8 mouse cellular contexts compared by ENCODE assay signal in genomic region chr1:93803556-93804507, GRCm38 (mm10). TPM values are rescaled to one million over a fixed set of nuclear protein-coding genes. Genes with fewer than 3 reads are reported as not detected.
A peak's percentile ranks its signal among the peaks of the same experiment; 100 is the strongest.
DNase-seq lines count a peak whose midpoint lies in the region; ATAC-seq and TF ChIP-seq lines count a peak whose summit lies in the region.

TSS of gene Ing5 (plus strand) at chr1:93803965.

- H3K9me3 ChIP-seq in G1E (replicated peaks), result no peaks in the 10 kb centered on the region
- no peaks in the 10 kb centered on the region for H3K9me3 ChIP-seq in forebrain, postnatal 0 days (ENCODE audit: low read length)
- H3K9me3 ChIP-seq in lung, embryonic 16.5 days (ENCODE audit: control insufficient read depth, low read length), result no peaks in the 10 kb centered on the region

- H3K4me3 ChIP-seq in G1E (ENCODE audit: low read depth, low read length), result peak within 1 kb of the TSS; percentile 87
- H3K4me3 ChIP-seq in forebrain, postnatal 0 days (ENCODE audit: low read depth, low read length), result peak within 1 kb of the TSS; percentile 90
- H3K4me3 ChIP-seq in lung, embryonic 16.5 days (ENCODE audit: low read length), result peak within 1 kb of the TSS; percentile 85

- under 1% methylated on average over 89 of the region's 94 CpGs for WGBS in forebrain, postnatal 0 days
- under 1% methylated on average over 59 of the region's 94 CpGs for WGBS in lung, embryonic 16.5 days

- H3K27me3 ChIP-seq in G1E (ENCODE audit: insufficient read depth, low read length), result no peaks in the 10 kb centered on the region
- no peaks in the 10 kb centered on the region for H3K27me3 ChIP-seq in forebrain, postnatal 0 days (ENCODE audit: insufficient read depth, low read length)
- H3K27me3 ChIP-seq in lung, embryonic 16.5 days (ENCODE audit: control insufficient read depth, insufficient read depth, low read depth, low read length), result no peaks in the 10 kb centered on the region

- H3K36me3 ChIP-seq in G1E (replicated peaks), result peaks cover 57% of the 10 kb centered on the region
- peaks cover 18% of the 10 kb centered on the region for H3K36me3 ChIP-seq in forebrain, postnatal 0 days (ENCODE audit: insufficient read depth)
- H3K36me3 ChIP-seq in lung, embryonic 16.5 days (ENCODE audit: control insufficient read depth, insufficient read depth, low read length), result peaks cover 34% of the 10 kb centered on the region

- H3K9ac ChIP-seq in forebrain, postnatal 0 days, result peak within 1 kb of the TSS; percentile 93
- H3K9ac ChIP-seq in lung, embryonic 16.5 days (ENCODE audit: low read length), result peak within 1 kb of the TSS; percentile 91

- peak within 1 kb of the TSS; percentile 83 for H3K4me2 ChIP-seq in forebrain, postnatal 0 days (ENCODE audit: low read depth)
- H3K4me2 ChIP-seq in lung, embryonic 16.5 days (ENCODE audit: low read depth, low read length), result peak within 1 kb of the TSS; percentile 90

- H3K27ac ChIP-seq in forebrain, postnatal 0 days (ENCODE audit: low read depth, low read length), result peak within 1 kb of the TSS; percentile 97
- H3K27ac ChIP-seq in lung, embryonic 16.5 days (ENCODE audit: low read length), result peak within 1 kb of the TSS; percentile 98

- peak; percentile 48 for ATAC-seq in G1E (ENCODE audit: extremely low read depth, insufficient number of reproducible peaks, low FRiP score, poor library complexity, severe bottlenecking)
- peak; percentile 95 for ATAC-seq in forebrain, postnatal 0 days
- peak; percentile 70 to 80 for ATAC-seq in hematopoietic stem cell, adult 5-6 weeks (replicated peaks in 1 of 2; ENCODE audit: insufficient read depth in 1 of 2, low FRiP score in 2 of 2, low TSS enrichment in 1 of 2, low read depth in 1 of 2, poor library complexity in 2 of 2, severe bottlenecking in 2 of 2)
- peak; percentile 94 for ATAC-seq in lung, embryonic 16.5 days (ENCODE audit: low read depth)

- peak; percentile 98 for DNase-seq in G1E (ENCODE audit: low spot score)
- DNase-seq in cerebellum, adult 18-20 months, result peak; percentile 99 to 100
- DNase-seq in forebrain, postnatal 0 days, result peak; percentile 98
- DNase-seq in layer of hippocampus, adult 9-10 months (ENCODE audit: low spot score), result peak; percentile 99
- peak; percentile 100 for DNase-seq in ovary, postnatal 10 days (ENCODE audit: low spot score)
- peak; percentile 99 to 100 for DNase-seq in thymus, postnatal 10 days (ENCODE audit: low spot score in 2 of 2)

- peaks cover 63% of the 10 kb centered on the region for H3K4me1 ChIP-seq in G1E (ENCODE audit: insufficient read depth, low read depth, low read length)
- peaks cover 7% of the 10 kb centered on the region; the same call in 1 of the 2 replicates for H3K4me1 ChIP-seq in forebrain, postnatal 0 days (ENCODE audit: insufficient read depth)
- H3K4me1 ChIP-seq in lung, embryonic 16.5 days (replicated peaks; ENCODE audit: control insufficient read depth, insufficient read depth, low read length), result peaks cover 33% of the 10 kb centered on the region

- peak; percentile 90 for TF ChIP-seq CTCF in G1E (IDR thresholded peaks at IDR 0.05; ENCODE audit: low read depth, low read length)
- peak; percentile 99 for TF ChIP-seq CTCF in forebrain, postnatal 0 days (IDR thresholded peaks at IDR 0.05; ENCODE audit: low read depth)

RNA-seq across cellular contexts. Expression of gene Ing5, which starts in this region (rescaled TPM):
- 21.4 and 43.3 TPM in 2 replicates for total RNA-seq in G1E (2014; fragmentation: Nextera tagmentation)
- 32.0 and 41.4 TPM in 2 replicates for total RNA-seq in G1E (2017)
- polyA plus RNA-seq in G1E (2012), result 1.6 and 3.4 TPM in 2 replicates
- 9.3 and 12.9 TPM in 2 replicates for total RNA-seq in forebrain, postnatal 0 days (2014; rRNA removed)
- 4.4 and 5.4 TPM in 2 replicates for polyA plus RNA-seq in forebrain, postnatal 0 days (2015; fragmentation: Nextera tagmentation; extraction: Ambion mirVana)
- 37.6 and 48.7 TPM in 2 replicates for total RNA-seq in hematopoietic stem cell, adult 5-6 weeks (2017)
- 20.1 and 21.1 TPM in 2 replicates for polyA plus RNA-seq in lung, embryonic 16.5 days (2015; fragmentation: Nextera tagmentation; extraction: Ambion mirVana)

Comparison
In these comparisons a context has a peak if more than half of its experiments do, and no peak if none do; other contexts are left out.
1. Peak in every context shown above with its lines: DNase-seq, ATAC-seq, H3K4me3 ChIP-seq and H3K27ac ChIP-seq.